Mouse (Mus musculus): ENCODE results near the gene Sec16a.
A peak's percentile ranks its signal among the peaks of the same experiment; 100 is the strongest.

Gene Sec16a

DNA sequence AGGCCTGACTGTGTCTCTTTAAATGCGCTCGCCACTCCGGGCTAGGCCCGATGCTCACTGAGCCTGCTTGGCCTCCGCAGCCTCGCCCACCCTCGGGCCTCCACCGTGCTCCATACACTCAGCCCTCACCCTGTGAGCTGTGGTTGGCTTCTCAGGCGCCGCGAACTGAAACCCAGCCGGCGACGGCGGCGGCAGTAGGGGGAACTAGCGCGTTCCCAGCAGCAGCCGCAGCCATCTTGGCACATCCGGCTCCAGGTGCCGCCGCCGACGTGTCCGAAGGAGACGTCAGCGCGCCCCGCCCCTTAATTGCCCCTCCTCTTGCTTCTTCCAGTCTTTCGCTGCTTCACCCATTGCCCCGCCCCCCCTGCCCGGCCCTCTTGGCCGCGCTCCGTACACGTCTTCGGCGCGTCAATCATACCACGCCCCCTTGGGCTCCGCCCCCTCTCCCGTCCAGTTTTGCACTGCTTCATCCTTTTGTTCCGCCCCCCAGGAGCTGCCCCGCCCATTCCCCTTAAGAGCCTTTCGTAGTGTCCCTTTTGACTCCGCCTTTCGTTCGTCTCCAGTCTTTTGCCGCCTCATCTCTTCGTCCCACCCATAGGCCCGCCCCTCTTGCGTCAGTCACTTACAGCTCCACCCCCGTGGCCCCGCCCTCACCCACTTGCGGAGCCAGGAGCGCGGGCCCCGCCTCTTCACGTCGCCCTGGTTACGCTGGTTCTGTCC is at the start of gene Sec16a:
Sec16a (minus strand) TSS at position 271 of the 720 bp plus-strand sequence.
- DNase-seq = peak; percentile 100

DNA sequence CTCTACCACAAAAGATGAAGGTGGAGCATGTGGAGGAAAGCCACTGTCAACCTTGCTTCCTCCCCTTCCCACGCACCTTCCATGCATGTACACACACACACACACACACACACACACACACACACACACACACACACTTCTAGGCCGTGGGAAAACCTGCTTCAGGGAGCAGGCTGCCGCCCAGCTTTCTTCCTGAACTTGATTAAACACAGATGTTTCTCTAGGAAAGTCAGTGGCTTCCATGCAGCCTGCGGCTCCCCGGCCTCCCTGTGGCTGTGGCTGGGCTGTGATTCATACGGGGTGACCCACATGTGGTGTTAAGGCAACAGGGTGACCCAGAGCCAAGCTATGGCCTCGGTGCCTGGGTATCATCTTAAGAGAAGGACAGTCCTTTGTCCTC is 49.4 kb upstream of the Sec16a start:
- DNase-seq = no peak

DNA sequence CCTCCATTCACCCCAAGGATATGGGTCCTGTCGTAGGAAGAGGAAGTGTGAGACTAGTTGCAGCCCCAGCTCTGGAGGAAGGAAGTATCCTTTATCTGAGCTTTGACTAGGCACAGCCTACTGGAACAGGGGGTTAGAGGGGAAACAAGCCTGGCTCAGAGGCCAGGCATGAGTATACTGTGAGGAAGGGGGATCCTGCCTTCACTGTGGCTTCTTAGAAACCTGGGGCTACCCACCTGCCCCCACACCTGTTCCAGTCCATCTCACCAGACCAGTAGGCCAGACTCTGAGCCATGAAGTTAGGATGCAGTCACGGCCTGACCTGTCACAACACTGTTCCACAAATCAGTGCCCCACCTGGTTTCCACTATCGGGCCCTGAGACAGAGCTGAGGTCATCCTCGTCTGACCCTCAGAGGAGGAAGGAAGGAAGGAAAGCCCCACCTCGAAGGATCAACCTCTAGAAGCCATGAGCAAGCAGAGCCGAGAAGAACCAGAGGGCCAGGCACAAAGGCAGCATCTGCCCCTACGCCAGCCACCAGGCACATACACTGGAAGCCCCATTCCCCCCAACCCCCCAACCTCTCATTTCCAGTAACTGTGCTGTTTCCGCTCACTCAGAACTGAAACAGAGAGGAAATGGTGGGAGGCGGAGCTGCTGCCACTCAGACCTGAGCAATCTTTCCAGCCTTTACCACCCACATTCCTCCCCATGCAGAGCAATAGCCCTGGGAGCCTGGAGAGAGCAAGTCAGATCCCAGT is 48.2 kb upstream of the Sec16a start:
- no peak for DNase-seq

- no peak for DNase-seq
These were observed 45.8 kb upstream of the Sec16a start for GRCm38 (mm10) chr2:26490760-26491301.

GRCm38 (mm10) chr2:26488535-26489135 is 43.6 kb upstream of the Sec16a start:
- no peak for DNase-seq

- peak; percentile 35 for DNase-seq
These were observed 42.5 kb upstream of the Sec16a start for GRCm38 (mm10) chr2:26487322-26488021.

DNA sequence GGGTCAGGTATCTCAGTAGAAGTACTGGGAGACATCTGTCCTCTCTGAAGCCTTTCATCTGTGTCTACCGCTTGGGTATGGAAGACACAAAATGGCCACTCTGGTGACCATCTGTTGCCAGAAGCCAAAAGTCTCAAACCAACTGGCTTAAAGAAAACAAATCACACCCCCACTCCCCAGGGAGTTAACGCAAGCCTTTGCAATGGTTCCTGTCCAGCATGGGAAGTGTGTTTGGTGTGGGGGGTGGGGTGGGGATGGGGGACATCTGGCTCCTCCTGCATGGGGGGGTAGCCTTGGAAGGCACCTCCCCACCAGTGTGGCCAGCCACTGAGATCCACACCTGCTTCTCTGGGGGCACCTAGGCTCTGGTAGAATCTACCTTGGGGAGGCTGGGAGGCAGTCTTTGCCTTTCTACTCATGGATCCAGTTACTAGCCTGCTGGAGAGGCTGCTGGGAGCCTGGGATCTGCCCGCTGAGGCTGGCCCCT is 41.9 kb upstream of the Sec16a start:
- no peak for DNase-seq

- no peak for DNase-seq
These were observed 41.3 kb upstream of the Sec16a start for GRCm38 (mm10) chr2:26486264-26486810.

DNA sequence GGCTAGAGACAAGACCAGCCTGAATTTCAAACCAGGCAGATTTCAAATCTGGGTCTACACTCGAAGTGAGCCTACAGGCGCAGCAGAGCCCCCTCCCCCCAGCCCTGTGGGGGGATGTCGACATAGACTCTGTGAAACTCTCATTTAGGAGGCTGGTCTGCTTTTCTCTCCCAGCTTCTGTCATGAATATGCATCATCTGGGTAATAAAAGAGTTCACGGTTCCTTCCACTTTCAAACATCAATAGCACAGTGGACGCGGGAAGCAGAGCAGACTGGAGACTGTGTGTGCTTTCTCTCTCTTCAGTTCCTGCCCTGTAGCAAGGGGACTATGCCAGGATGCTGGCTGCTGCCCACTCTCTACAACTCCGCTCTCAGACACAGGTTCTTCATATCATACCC is 40.7 kb upstream of the Sec16a start:
- DNase-seq = peak; percentile 15

- no peak for DNase-seq
These were observed 40.3 kb upstream of the Sec16a start for GRCm38 (mm10) chr2:26485278-26485677.

GRCm38 (mm10) chr2:26484169-26484568 is 39.2 kb upstream of the Sec16a start:
- DNase-seq = no peak

DNA sequence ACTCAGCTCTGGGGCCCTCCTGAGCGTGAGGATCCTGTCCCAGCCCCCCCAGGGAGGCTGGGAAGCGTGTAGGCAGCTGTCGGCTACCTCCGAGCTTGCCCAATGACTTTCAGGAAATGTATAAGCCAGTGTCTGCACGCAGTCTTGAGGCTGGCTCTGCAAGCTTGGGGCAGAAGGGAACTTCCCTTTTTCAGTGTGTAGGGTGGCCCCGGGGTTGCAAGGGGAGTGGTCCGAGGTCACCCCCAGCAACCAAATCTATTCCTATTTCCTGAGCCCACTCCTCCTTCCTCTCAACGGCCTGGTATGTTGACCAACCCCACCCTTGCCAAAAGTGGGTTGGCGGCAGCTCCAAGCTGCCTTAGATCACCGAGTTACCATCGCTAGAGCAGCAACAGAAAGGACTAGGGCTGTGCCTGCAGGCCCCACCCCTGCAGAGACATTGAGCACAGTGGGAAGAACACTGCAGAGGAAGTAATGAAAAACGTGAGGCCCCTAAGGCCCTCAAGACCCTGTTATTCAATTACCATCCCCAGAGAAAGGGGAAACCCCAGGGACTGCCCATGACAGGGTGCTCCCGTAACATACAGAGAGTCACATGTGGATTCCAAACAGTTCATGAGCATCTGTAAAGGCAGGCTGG is 38.3 kb upstream of the Sec16a start:
- no peak for DNase-seq

- DNase-seq = no peak
These were observed 37.8 kb upstream of the Sec16a start for GRCm38 (mm10) chr2:26482824-26483223.

DNA sequence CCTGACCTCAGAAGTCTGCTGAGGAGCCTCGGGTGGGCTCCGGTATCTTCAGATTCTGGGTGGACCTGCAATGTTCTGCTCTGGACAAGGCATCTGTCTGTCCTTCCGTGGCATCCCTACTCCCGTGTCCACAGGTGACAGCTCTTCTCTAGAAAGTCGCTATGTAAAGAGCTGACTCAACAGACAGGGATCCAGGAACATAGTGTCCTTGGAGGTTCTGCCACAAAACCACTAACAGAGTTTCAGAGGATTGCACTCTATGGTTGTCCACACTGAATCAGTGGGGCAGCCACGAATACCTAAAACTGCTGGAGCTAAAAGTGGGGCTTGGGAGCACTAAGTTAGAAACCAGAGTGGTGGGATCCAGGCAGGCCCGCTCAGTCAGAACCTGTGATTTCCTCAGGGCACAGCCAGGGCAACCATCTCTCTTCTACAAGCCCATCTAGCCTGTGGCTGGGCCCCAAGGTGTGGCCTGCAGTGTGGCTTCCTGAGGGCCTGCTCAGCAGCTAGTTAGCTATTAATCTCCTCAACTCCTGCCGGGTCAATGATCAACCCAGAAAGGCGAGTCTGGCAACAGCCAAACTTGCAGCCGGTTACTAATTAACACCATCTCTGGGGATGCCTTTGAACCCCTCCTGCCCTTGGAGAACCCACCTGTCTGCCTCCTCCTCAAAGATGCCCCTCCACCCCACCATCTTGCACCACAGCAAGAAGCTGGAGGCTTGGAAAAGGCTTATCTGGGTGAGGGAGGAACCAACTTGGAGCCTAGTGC is 36.9 kb upstream of the Sec16a start:
- DNase-seq = no peak

DNA sequence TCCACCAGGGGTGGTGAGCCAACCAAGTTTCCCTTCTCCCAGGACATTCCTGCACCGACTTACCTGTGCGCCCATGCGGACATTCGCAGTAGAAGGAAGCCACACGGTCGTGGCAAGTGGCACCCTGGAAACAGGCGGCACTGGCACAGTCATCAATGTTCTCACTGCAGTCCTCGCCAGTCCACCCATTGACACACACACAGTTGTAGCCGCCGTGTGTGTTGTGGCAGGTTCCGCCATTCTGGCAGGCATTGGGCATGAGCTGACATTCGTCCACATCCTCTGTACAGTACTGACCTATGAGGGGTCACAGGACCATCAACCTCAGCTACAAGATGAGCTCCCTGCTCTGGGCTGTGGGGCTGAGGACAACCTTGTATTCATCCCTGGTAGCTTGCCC is 35.9 kb upstream of the Sec16a start:
- no peak for DNase-seq

GRCm38 (mm10) chr2:26478685-26479205 is 33.7 kb upstream of the Sec16a start:
- DNase-seq = no peak

DNA sequence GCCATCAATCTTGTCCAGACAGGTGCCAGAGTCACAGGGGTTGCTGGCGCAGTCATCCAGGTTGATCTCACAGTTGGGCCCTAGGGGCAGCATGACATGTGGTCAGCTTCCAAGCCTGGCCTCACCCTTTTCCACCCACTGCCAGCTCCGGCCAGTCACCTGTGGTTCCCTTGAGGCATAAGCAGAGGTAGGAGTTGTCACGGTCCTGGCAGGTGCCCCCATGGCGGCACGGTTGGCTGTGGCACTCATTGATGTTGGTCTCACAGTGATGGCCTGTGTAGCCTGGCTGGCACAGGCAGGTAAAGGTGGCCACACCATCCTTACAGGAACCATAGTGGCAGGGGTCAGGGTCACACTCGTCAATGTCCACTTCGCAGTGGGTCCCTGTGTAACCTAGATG is 32.9 kb upstream of the Sec16a start:
- DNase-seq = no peak

- DNase-seq = no peak
These were observed 30.8 kb upstream of the Sec16a start for GRCm38 (mm10) chr2:26475505-26476430.

GRCm38 (mm10) chr2:26474789-26475504 is 29.9 kb upstream of the Sec16a start:
- DNase-seq = no peak
